Mouse (Mus musculus): Measurements from ENCODE around the gene Olfr1472.
"Not testable (repeated sequence)": the region's sequence is repeated elsewhere in the genome, so short reads cannot be mapped to it uniquely, and the experiment has no call there.

Olfr1472 gene

GRCm38 (mm10) chr19:13455986-13456385, at the start of gene Olfr1472:
Olfr1472 (minus strand) TSS chr19:13456086.
- DNase-seq = no peak

GRCm38 (mm10) chr19:13500246-13500645, 44.4 kb upstream of the Olfr1472 start, which contains the start of gene Olfr1477:
Olfr1477 (plus strand) TSS chr19:13500546.
- DNase-seq = no peak

GRCm38 (mm10) chr19:13480096-13480495, 24.2 kb upstream of the Olfr1472 start, which contains the start of gene Olfr1475:
Olfr1475 (minus strand) TSS chr19:13480196.
- no peak for DNase-seq

- DNase-seq = not testable (repeated sequence)
These were observed 13.4 kb upstream of the Olfr1472 start, which contains the start of gene Olfr1474 for GRCm38 (mm10) chr19:13469265-13469664. Olfr1474 (plus strand) TSS chr19:13469565.

- DNase-seq = not testable (repeated sequence)
These were observed 12.8 kb downstream of the Olfr1472 start, which contains the start of gene Olfr1471 for GRCm38 (mm10) chr19:13443109-13443508. Olfr1471 (plus strand) TSS chr19:13443409.

- no peak for DNase-seq
These were observed 48.3 kb downstream of the Olfr1472 start, which contains the start of gene Olfr1469 for GRCm38 (mm10) chr19:13407549-13407948. Olfr1469 (plus strand) TSS chr19:13407849.
